ENCODE assay signal across 24 mouse cellular contexts in the genomic region with DNA sequence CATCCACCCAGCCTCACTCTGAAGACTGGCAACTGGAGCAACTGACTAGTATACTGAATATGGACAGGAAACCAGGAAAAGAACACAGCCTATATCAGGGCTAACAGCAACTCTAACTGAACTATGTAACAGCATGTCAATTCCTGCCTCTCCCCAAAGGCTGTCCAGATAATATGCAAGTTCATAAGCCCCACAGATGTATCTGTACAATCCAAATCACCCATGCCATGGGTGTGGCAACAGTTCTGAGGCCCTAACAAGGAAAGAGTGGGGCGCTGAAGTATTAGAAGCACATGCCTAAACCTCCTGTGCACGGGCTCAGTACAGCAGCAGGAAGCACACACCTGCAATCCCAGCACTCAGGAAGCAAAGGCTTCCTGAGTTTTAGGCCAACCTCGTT. TPM values are rescaled to one million over a fixed set of nuclear protein-coding genes. Genes with fewer than 3 reads are reported as not detected.
DNase-seq lines count a peak whose midpoint lies in the region; ATAC-seq and TF ChIP-seq lines count a peak whose summit lies in the region.
"Had no signal": no experiment of that assay in that cellular context is flagged by ENCODE, and none has a peak within 500 bp of the region (broad histone marks: within the 10 kb centered on the region; RNA-seq: fewer than 3 reads in every experiment).

No protein-coding gene starts in this region.

- TF ChIP-seq CTCF in liver, embryonic 14.5 days (IDR thresholded peaks at IDR 0.05; ENCODE audit: low read depth), result no peak
- no peak for TF ChIP-seq CTCF in midbrain, postnatal 0 days (IDR thresholded peaks at IDR 0.05)

- H3K4me1 ChIP-seq in erythroblast, embryonic 14.5 days (ENCODE audit: control insufficient read depth), result peaks cover 45% of the 10 kb centered on the region
- H3K4me1 ChIP-seq in liver, embryonic 14.5 days (replicated peaks; ENCODE audit: control insufficient read depth in 2 of 2, insufficient read depth in 2 of 2, low read length in 1 of 2), result peaks cover 18 to 19% of the 10 kb centered on the region in 2 experiments
- no peaks in the 10 kb centered on the region for H3K4me1 ChIP-seq in midbrain, postnatal 0 days (ENCODE audit: insufficient read depth, low read length)
- H3K4me1 ChIP-seq: embryonic facial prominence, embryonic 10.5 days; forebrain, embryonic 15.5 days had no signal

- H3K9ac ChIP-seq in liver, embryonic 14.5 days (replicated peaks), result peak overlapping the region; percentile 50; the same call in 1 of the 2 replicates
- H3K9ac ChIP-seq in midbrain, postnatal 0 days (replicated peaks; ENCODE audit: low read length, poor library complexity, severe bottlenecking), result no peak overlapping the region
- H3K9ac ChIP-seq: forebrain, embryonic 15.5 days; heart, embryonic 12.5 days had no signal

- H3K36me3 ChIP-seq in erythroblast, embryonic 14.5 days (ENCODE audit: control insufficient read depth), result peaks cover 97% of the 10 kb centered on the region
- H3K36me3 ChIP-seq in liver, embryonic 14.5 days (replicated peaks; ENCODE audit: control insufficient read depth, insufficient read depth, low read depth), result peaks cover 57% of the 10 kb centered on the region
- H3K36me3 ChIP-seq in midbrain, postnatal 0 days (ENCODE audit: insufficient read depth, low read length), result peaks cover 70% of the 10 kb centered on the region

- 21% methylated on average over 3 of the region's 3 CpGs for WGBS in liver, embryonic 14.5 days (ENCODE audit: insufficient replicate concordance)
- WGBS in midbrain, postnatal 0 days, result 96% methylated on average over 3 of the region's 3 CpGs

- DNase-seq in liver, result peak; percentile 64
- DNase-seq in liver, embryonic 14.5 days (ENCODE audit: low read depth in 3 of 3, low spot score in 3 of 3), result peak; percentile 52 to 68 (median 60)
- DNase-seq in thymus, postnatal 0 days (ENCODE audit: low spot score), result no peak
- DNase-seq in midbrain, postnatal 0 days (ENCODE audit: low spot score), result no peak
- DNase-seq in layer of hippocampus, adult 11-12 months (ENCODE audit: low spot score), result no peak
- DNase-seq: cerebellum, adult 2 months; gastrocnemius, postnatal 10 days; heart, adult 2 months had no signal

- no peaks in the 10 kb centered on the region for H3K27me3 ChIP-seq in erythroblast, embryonic 14.5 days (ENCODE audit: control insufficient read depth)
- H3K27me3 ChIP-seq in liver, embryonic 14.5 days (ENCODE audit: control insufficient read depth, insufficient read depth, low read length), result no peaks in the 10 kb centered on the region
- no peaks in the 10 kb centered on the region for H3K27me3 ChIP-seq in midbrain, postnatal 0 days (ENCODE audit: insufficient read depth, low read length)
- H3K27me3 ChIP-seq: forebrain, embryonic 15.5 days; heart, embryonic 12.5 days had no signal

- TF ChIP-seq EP300 in liver, embryonic 14.5 days (IDR thresholded peaks at IDR 0.05; ENCODE audit: low read depth), result peak; percentile 61

- H3K27ac ChIP-seq in liver, embryonic 14.5 days, result peak overlapping the region; percentile 64
- no peak overlapping the region for H3K27ac ChIP-seq in midbrain, postnatal 0 days (ENCODE audit: low read depth, low read length)
- H3K27ac ChIP-seq: embryonic facial prominence, embryonic 10.5 days; forebrain, embryonic 15.5 days; heart, adult 2 months had no signal

- no peak for ATAC-seq in erythroblast, adult 5-6 weeks (replicated peaks; ENCODE audit: low FRiP score, poor library complexity, severe bottlenecking)
- peak; percentile 93 for ATAC-seq in liver, embryonic 14.5 days (ENCODE audit: insufficient read depth)
- peak; percentile 88 for ATAC-seq in megakaryocyte progenitor cell, adult 5-6 weeks (replicated peaks; ENCODE audit: poor library complexity)
- ATAC-seq in midbrain, postnatal 0 days (ENCODE audit: low FRiP score), result no peak
- ATAC-seq: CD4-positive, CD25-positive, alpha-beta regulatory T cell, adult 4 months; forebrain, embryonic 15.5 days; hindbrain, embryonic 16.5 days had no signal

- peak overlapping the region; percentile 64 for H3K4me2 ChIP-seq in liver, embryonic 14.5 days (ENCODE audit: low read depth)
- no peak overlapping the region for H3K4me2 ChIP-seq in midbrain, postnatal 0 days (ENCODE audit: low read depth, low read length, poor library complexity, severe bottlenecking)
- H3K4me2 ChIP-seq: forebrain, embryonic 15.5 days; heart, embryonic 12.5 days had no signal

- peak overlapping the region; percentile 34 for H3K4me3 ChIP-seq in erythroblast, embryonic 14.5 days (replicated peaks)
- H3K4me3 ChIP-seq in liver, embryonic 14.5 days (ENCODE audit: insufficient read depth in 1 of 2, low read depth in 2 of 2, low read length in 2 of 2), result peak overlapping the region in 1 of 2 experiments; percentile 4; a peak in 1 of 4 replicates
- H3K4me3 ChIP-seq in midbrain, postnatal 0 days (ENCODE audit: low read depth, low read length), result no peak overlapping the region
- H3K4me3 ChIP-seq: embryonic facial prominence, embryonic 10.5 days; forebrain, embryonic 15.5 days; heart, adult 2 months; heart, embryonic 12.5 days had no signal

- peaks cover 2% of the 10 kb centered on the region; the same call in 1 of the 2 replicates for H3K9me3 ChIP-seq in erythroblast, embryonic 14.5 days (ENCODE audit: control insufficient read depth, low read length)
- H3K9me3 ChIP-seq in liver, embryonic 14.5 days (ENCODE audit: control insufficient read depth, low read length), result no peaks in the 10 kb centered on the region
- H3K9me3 ChIP-seq in midbrain, postnatal 0 days (ENCODE audit: low read length), result no peaks in the 10 kb centered on the region
- H3K9me3 ChIP-seq: embryonic facial prominence, embryonic 10.5 days; forebrain, embryonic 15.5 days; G1E; heart, embryonic 12.5 days had no signal

RNA-seq across cellular contexts. Expression of a gene that starts 10.2 kb away (rescaled TPM):
- polyA plus RNA-seq in erythroblast, embryonic 14.5 days (2012), result 0.01 and 0.02 TPM in 2 replicates
- 0.38 and 1.3 TPM in 2 replicates for total RNA-seq in erythroblast, adult 5-6 weeks (2015; ENCODE audit: low replicate concordance)
- total RNA-seq in erythroblast, adult 5-6 weeks (2017; ENCODE audit: low replicate concordance), result 0.85 and 1.4 TPM in 2 replicates
- polyA plus RNA-seq in liver, embryonic 14.5 days (2012; rRNA removed), result 1.5 and 1.6 TPM in 2 replicates
- 0.20 and 0.28 TPM in 2 replicates for polyA plus RNA-seq in liver, embryonic 14.5 days (2014; fragmentation: Nextera tagmentation; extraction: Ambion mirVana)
- total RNA-seq in megakaryocyte progenitor cell, adult 5-6 weeks (2015), result 1.5 and 2.0 TPM in 2 replicates
- 1.2 and 2.3 TPM in 2 replicates for total RNA-seq in megakaryocyte progenitor cell, adult 5-6 weeks (2017)
- 0.64 and 0.66 TPM in 2 replicates for polyA plus RNA-seq in thymus, postnatal 0 days (2015; fragmentation: Nextera tagmentation; extraction: Ambion mirVana)
- total RNA-seq in midbrain, postnatal 0 days (2014; rRNA removed), result 17.0 and 21.0 TPM in 2 replicates
- 1.8 and 2.4 TPM in 2 replicates for polyA plus RNA-seq in midbrain, postnatal 0 days (2015; fragmentation: Nextera tagmentation; extraction: Ambion mirVana)

RNA-seq across cellular contexts. Expression of a gene that starts 10.2 kb away (rescaled TPM):
- polyA plus RNA-seq in erythroblast, embryonic 14.5 days (2012), result 0.01 TPM in 1 of 2 replicates, not detected in the other
- total RNA-seq in erythroblast, adult 5-6 weeks (2015; ENCODE audit: low replicate concordance), result not detected in 2 replicates
- total RNA-seq in erythroblast, adult 5-6 weeks (2017; ENCODE audit: low replicate concordance), result 0.60 TPM in 1 of 2 replicates, not detected in the other
- 0.07 TPM in 1 of 2 replicates, not detected in the other for polyA plus RNA-seq in liver, embryonic 14.5 days (2012; rRNA removed)
- polyA plus RNA-seq in liver, embryonic 14.5 days (2014; fragmentation: Nextera tagmentation; extraction: Ambion mirVana), result not detected in 2 replicates
- not detected in 2 replicates for total RNA-seq in megakaryocyte progenitor cell, adult 5-6 weeks (2015)
- total RNA-seq in megakaryocyte progenitor cell, adult 5-6 weeks (2017), result 0.08 TPM in 1 of 2 replicates, not detected in the other
- not detected in 2 replicates for polyA plus RNA-seq in thymus, postnatal 0 days (2015; fragmentation: Nextera tagmentation; extraction: Ambion mirVana)
- 0.71 TPM in 1 of 2 replicates, not detected in the other for total RNA-seq in midbrain, postnatal 0 days (2014; rRNA removed)
- polyA plus RNA-seq in midbrain, postnatal 0 days (2015; fragmentation: Nextera tagmentation; extraction: Ambion mirVana), result not detected in 2 replicates
- total RNA-seq: adrenal gland, postnatal 14 days; G1E; gastrocnemius, postnatal 10 days; heart, postnatal 25 days had no signal
- polyA plus RNA-seq: CD4-positive, CD25-positive, alpha-beta regulatory T cell, adult 4 months; embryonic facial prominence, embryonic 10.5 days; embryonic facial prominence, embryonic 14.5 days; forebrain, embryonic 11.5 days; forebrain, embryonic 15.5 days; G1E; gonadal fat pad, adult 2 months; heart, embryonic 12.5 days; hindbrain, embryonic 11.5 days; hindbrain, embryonic 16.5 days had no signal

RNA-seq across cellular contexts. Expression of a gene that starts 10.6 kb away (rescaled TPM):
- 7.0 and 9.2 TPM in 2 replicates for polyA plus RNA-seq in erythroblast, embryonic 14.5 days (2012)
- total RNA-seq in erythroblast, adult 5-6 weeks (2015; ENCODE audit: low replicate concordance), result 51.0 and 70.3 TPM in 2 replicates
- total RNA-seq in erythroblast, adult 5-6 weeks (2017; ENCODE audit: low replicate concordance), result 36.1 and 43.6 TPM in 2 replicates
- 27.2 and 43.4 TPM in 2 replicates for polyA plus RNA-seq in liver, embryonic 14.5 days (2012; rRNA removed)
- polyA plus RNA-seq in liver, embryonic 14.5 days (2014; fragmentation: Nextera tagmentation; extraction: Ambion mirVana), result 22.8 and 31.4 TPM in 2 replicates
- total RNA-seq in megakaryocyte progenitor cell, adult 5-6 weeks (2015), result 102 TPM in 2 replicates
- total RNA-seq in megakaryocyte progenitor cell, adult 5-6 weeks (2017), result 115 and 127 TPM in 2 replicates
- 46.7 and 52.1 TPM in 2 replicates for polyA plus RNA-seq in thymus, postnatal 0 days (2015; fragmentation: Nextera tagmentation; extraction: Ambion mirVana)
- 72.7 and 78.0 TPM in 2 replicates for total RNA-seq in midbrain, postnatal 0 days (2014; rRNA removed)
- 45.3 and 45.8 TPM in 2 replicates for polyA plus RNA-seq in midbrain, postnatal 0 days (2015; fragmentation: Nextera tagmentation; extraction: Ambion mirVana)

RNA-seq across cellular contexts. Expression of a gene that starts 31.9 kb away (rescaled TPM):
- polyA plus RNA-seq in erythroblast, embryonic 14.5 days (2012), result 0.03 TPM in 1 of 2 replicates, not detected in the other
- total RNA-seq in erythroblast, adult 5-6 weeks (2015; ENCODE audit: low replicate concordance), result not detected in 2 replicates
- total RNA-seq in erythroblast, adult 5-6 weeks (2017; ENCODE audit: low replicate concordance), result not detected in 2 replicates
- not detected in 2 replicates for polyA plus RNA-seq in liver, embryonic 14.5 days (2012; rRNA removed)
- polyA plus RNA-seq in liver, embryonic 14.5 days (2014; fragmentation: Nextera tagmentation; extraction: Ambion mirVana), result not detected in 2 replicates
- 0.05 TPM in 1 of 2 replicates, not detected in the other for total RNA-seq in megakaryocyte progenitor cell, adult 5-6 weeks (2015)
- 0.25 TPM in 1 of 2 replicates, not detected in the other for total RNA-seq in megakaryocyte progenitor cell, adult 5-6 weeks (2017)
- 0.05 TPM in 1 of 2 replicates, not detected in the other for polyA plus RNA-seq in thymus, postnatal 0 days (2015; fragmentation: Nextera tagmentation; extraction: Ambion mirVana)
- not detected in 2 replicates for total RNA-seq in midbrain, postnatal 0 days (2014; rRNA removed)
- polyA plus RNA-seq in midbrain, postnatal 0 days (2015; fragmentation: Nextera tagmentation; extraction: Ambion mirVana), result not detected in 2 replicates
- total RNA-seq: adrenal gland, adult 18-20 months; adrenal gland, postnatal 14 days; G1E; gastrocnemius, postnatal 10 days; heart, adult 2 months; heart, postnatal 25 days had no signal
- polyA plus RNA-seq: CD4-positive, CD25-positive, alpha-beta regulatory T cell, adult 4 months; cerebellum, adult 2 months; embryonic facial prominence, embryonic 10.5 days; embryonic facial prominence, embryonic 14.5 days; forebrain, embryonic 15.5 days; G1E; hindbrain, embryonic 11.5 days; hindbrain, embryonic 16.5 days had no signal

RNA-seq across cellular contexts. Expression of a gene that starts 58.5 kb away (rescaled TPM):
- 11.0 and 12.8 TPM in 2 replicates for polyA plus RNA-seq in erythroblast, embryonic 14.5 days (2012)
- 28.2 and 58.1 TPM in 2 replicates for total RNA-seq in erythroblast, adult 5-6 weeks (2015; ENCODE audit: low replicate concordance)
- 96.6 and 99.4 TPM in 2 replicates for total RNA-seq in erythroblast, adult 5-6 weeks (2017; ENCODE audit: low replicate concordance)
- 113 and 157 TPM in 2 replicates for polyA plus RNA-seq in liver, embryonic 14.5 days (2012; rRNA removed)
- 48.1 and 61.7 TPM in 2 replicates for polyA plus RNA-seq in liver, embryonic 14.5 days (2014; fragmentation: Nextera tagmentation; extraction: Ambion mirVana)
- 96.3 and 108 TPM in 2 replicates for total RNA-seq in megakaryocyte progenitor cell, adult 5-6 weeks (2015)
- 388 and 445 TPM in 2 replicates for total RNA-seq in megakaryocyte progenitor cell, adult 5-6 weeks (2017)
- 127 and 128 TPM in 2 replicates for polyA plus RNA-seq in thymus, postnatal 0 days (2015; fragmentation: Nextera tagmentation; extraction: Ambion mirVana)
- total RNA-seq in midbrain, postnatal 0 days (2014; rRNA removed), result 104 TPM in 2 replicates
- 139 and 147 TPM in 2 replicates for polyA plus RNA-seq in midbrain, postnatal 0 days (2015; fragmentation: Nextera tagmentation; extraction: Ambion mirVana)

Comparison
In these comparisons a context has a peak if more than half of its experiments do, and no peak if none do; other contexts are left out.
1. ATAC-seq: peak in liver, embryonic 14.5 days (single experiment) and megakaryocyte progenitor cell, adult 5-6 weeks (single experiment); none in erythroblast, adult 5-6 weeks (single experiment) and midbrain, postnatal 0 days (single experiment).
2. DNase-seq: peak in liver (single experiment) and liver, embryonic 14.5 days (3 of 3); none in thymus, postnatal 0 days (single experiment), midbrain, postnatal 0 days (single experiment) and layer of hippocampus, adult 11-12 months (single experiment).